Mouse (Mus musculus) hindlimb bud, embryonic 11.5 days (tissue): ENCODE measurements at regions not wholly inside any gene's neighbourhood (a gene's known extent, or its start where the extent isn't known, plus 50 kb on each side); places are given as distances from the start of the nearest gene placed in this dataset.

Experiments
- DNase-seq: peaks from one replicate; pipeline ENCODE4 v3.0.0-alpha.2; 2012; ENCODE audit warnings: low read depth, low spot score; ENCODE audit errors: extremely low spot score

DNA sequence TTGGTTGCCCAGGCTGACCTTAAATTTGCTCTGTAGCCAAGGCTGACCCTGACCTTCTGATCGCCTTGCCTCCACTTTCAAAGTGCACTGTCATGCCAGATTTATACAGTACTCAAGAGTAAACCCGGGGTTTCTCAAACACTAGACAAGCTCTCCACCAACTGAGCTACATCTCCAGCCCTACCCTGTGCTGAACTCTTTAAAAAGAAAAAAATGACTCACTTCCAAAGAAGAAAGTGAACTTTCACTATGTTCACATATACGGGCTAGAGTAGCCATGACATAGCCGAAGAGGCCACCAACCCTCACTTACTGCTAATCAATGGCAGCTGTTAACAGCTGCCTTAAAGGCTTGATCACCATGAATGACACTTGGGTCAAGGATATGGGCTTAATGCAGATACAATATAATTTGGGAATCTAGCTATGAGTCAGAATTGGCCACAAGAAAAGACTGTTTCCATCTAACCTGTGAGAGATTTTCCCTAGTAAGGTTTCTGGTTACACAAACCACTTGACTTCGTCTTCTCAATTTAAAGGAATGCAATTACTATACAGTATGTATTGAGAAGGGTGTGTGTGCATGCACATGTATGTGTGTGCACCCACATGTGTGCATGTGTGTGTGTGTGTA, 157.4 kb upstream of the Tgfbr2 start:
- DNase-seq = no peak

GRCm38 (mm10) chr9:116331406-116331805, 156.2 kb upstream of the Tgfbr2 start:
- no peak for DNase-seq

DNA sequence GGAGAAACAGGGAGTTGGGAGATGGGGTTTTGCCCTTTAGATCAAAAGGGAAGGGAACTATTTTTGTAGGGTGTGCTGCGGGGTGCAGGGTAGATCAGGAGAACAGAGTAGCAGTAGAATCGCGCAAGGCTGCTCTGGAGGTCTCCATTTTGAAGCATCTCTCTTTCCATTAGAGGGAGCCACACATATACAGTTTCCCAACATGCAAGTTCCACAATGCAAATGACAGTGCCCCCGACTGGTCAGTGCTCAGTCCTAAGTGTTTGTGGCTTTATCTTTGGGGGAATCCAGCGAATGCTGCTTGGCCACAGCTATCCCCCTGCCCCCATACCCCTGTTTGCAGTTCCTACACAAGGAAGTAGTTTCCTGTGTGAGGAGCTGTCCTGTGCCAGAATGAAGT, 155.6 kb upstream of the Tgfbr2 start:
- no peak for DNase-seq

DNA sequence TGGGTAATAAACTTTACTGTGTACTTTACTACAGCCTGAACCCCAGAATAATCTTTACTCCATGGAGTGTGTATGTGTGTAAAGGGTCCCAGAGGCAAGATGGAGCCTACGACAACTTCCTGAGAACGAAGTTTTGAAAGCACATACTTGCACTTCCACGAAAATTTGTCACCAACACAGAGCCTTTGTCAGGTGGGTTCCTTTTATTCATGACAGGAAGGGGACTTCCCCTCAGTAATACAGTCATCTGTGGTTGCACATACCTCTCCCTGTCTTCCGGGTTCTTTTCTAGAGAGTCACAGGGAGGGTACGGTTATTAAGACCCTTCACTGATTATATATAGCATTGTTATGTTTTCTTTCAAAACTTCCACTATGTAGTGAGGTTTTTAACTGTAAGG, 154.0 kb upstream of the Tgfbr2 start:
- DNase-seq = no peak

GRCm38 (mm10) chr9:116328201-116328600, 153.0 kb upstream of the Tgfbr2 start:
- no peak for DNase-seq

- DNase-seq = no peak
These were observed 151.9 kb upstream of the Tgfbr2 start for GRCm38 (mm10) chr9:116327080-116327479.

- no peak for DNase-seq
These were observed 149.8 kb upstream of the Tgfbr2 start for GRCm38 (mm10) chr9:116324971-116325370.

DNA sequence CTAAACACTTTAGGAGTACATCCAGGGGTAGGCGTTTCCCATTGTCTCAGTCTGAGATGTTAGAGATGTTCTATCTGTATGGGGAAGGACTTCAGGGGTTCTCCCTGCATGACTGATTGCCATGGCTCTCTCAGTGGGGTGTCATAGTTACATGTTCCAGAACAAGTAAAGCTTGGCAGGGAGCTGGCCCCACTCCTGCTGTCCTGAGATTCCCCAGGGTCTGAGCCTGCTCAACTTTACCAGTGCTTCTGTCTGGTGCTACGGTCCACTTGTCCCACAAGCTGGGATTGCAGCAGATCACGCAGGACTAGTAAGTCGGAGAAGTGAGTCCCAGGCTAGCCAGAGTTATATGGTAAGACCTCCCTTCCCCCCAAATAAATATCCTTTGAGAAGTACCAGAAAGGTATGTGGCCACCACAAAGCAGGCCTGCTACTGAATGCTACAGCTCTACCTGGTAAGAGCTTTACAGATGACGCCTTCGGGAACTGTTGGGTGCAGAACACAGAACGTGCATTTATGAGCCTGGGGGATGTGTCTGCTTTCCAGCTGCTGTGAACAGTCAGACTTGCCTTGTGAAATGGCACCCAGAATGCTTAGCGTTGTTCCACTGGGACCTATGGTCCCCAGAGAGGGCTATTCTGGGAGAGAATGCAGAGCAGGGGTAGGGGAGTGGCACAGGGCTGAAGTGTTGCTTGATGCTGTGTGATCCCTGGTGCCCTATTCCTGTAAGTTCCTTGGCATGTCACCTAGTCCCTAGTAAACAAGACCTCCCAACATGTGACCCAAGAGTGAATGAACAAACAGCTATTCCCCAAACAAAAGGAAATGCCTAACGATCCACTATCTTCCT, 148.9 kb upstream of the Tgfbr2 start:
- DNase-seq = no peak

DNA sequence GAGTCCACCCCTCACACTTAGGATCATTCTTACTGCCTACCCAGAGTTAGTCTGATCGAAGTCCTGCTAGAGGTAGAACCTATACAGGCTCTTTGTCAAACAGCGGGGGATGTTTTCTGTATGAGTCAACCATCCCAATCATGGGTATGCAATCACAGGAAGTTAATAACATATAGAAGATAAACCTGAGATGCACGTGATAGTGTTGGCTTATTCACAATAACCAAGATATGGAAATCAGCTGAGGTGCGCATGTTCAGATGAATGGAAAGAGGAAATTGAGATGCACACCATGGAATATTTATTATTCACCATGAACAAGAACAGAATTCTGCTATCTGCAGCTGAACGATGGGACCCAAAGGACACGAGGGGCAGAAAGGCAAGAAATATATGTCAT, 146.7 kb upstream of the Tgfbr2 start:
- DNase-seq = no peak

DNA sequence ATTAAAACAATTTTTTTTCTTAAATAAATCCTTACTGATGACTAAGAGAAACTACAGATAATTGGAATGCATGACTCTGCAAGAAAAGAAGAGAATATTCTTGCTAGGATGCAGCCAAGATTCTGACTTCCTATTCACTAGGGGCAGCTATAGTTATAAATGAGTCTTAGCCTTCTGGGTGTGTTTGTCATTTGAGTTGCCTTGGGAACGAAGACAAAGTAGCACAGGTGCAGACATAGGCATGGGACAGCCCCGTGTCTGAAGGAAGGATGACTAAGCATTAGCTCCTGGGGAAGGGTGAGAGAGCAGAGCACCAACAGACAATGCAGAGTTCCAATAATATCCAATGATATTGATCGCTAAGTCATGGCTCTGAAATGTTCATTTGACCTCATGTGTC, 144.3 kb upstream of the Tgfbr2 start:
- no peak for DNase-seq

GRCm38 (mm10) chr9:116316582-116317095, 141.5 kb upstream of the Tgfbr2 start:
- no peak for DNase-seq

DNA sequence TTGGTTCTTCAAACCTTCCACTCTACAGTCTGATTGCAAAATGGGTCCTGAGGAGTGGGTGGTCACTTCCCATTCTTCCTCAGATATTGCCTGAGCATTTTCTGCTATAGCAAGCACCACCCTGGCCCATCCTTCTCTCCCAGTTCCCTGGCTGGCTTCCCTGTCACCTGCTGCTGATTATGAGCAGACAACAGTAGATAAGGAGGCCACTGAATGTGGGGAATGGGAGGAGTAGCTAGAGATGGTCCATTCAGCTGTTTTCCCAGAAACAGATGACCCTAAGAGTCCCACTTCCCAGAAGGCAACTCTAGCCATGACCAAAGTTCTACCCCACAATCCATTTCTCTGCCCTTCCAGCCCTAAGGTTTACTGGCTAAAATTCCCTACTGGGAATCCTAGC, 139.6 kb upstream of the Tgfbr2 start:
- DNase-seq = no peak

GRCm38 (mm10) chr9:116313932-116314790, 139.0 kb upstream of the Tgfbr2 start:
- no peak for DNase-seq

DNA sequence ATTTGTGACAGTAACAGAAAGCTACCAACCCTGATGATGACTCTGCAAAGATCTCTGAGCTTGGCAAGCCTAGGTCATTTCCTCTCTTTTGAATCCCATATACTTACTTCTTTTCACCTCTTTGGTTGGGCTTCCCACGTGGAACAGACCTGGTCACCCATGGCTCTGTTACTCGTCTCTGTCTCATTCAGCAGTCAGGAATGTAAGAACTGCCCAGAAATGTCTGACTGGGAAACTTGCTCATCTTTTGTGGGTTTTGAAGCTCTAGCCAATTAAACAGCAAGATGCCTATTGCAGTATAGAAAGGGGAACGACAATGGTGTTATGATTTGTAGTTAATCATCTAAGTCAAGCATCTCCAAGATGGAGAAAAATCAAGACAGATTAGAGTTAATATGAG, 136.2 kb upstream of the Tgfbr2 start:
- DNase-seq = no peak

- no peak for DNase-seq
These were observed 126.4 kb upstream of the Tgfbr2 start for GRCm38 (mm10) chr9:116301602-116302001.

DNA sequence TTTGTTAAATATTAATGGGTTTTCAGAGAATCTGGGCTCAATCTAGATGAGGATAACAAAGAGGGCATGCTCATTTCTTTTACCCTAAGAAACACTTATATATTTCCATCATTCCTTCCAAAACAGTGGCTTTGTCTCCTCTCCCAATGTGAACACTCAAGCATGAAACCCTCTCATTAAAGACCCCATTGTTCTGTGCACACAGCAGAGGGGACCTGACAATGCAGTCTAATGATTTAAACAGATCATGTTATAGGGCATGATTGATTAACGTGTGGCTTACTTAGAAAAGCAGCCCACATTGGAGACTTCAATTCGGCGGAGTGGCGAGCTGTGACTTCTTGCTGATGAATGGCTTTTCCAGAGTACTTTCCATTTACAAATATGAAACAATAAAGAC, 123.6 kb upstream of the Tgfbr2 start:
- DNase-seq = no peak

GRCm38 (mm10) chr9:116296349-116296748, 121.2 kb upstream of the Tgfbr2 start:
- no peak for DNase-seq

DNA sequence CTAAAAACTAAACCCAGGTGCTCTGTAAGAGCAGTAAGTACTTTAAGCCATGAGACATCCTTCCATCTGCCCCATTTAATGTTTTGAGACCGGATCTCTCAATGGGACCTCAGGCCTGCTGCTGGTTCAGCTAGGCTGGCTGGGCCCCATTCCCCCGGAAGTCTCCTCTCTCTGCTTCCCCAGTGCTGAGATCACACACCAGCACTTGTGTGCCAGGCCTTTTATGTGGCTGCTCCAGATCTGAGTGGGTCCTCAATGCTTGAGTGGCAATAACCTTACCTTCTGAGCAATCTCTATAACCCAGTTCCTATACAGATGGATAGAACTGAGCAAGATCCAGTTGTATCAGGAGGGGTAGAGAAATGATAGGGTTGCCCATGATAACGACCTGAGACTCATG, 118.9 kb upstream of the Tgfbr2 start:
- DNase-seq = no peak

DNA sequence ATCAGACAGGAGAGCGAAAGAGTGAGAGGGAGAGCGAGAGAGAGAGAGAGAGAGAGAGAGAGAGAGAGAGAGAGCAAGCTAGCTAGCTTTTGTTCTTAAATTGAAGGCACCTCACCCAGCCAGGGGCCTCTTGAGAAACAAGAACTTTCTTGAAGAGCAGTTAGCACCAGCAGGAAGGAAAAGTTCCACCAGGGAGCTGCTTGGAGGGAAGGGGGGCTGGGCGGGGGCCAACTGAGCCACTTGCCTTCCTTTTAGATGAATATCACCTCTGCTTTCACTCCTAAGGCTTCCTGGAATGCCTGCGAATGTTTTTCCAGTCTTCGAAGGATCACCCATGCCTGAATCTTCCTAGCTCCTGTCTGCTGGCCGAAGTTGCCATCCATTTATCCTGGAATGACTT, 118.0 kb upstream of the Tgfbr2 start:
- DNase-seq = no peak

- DNase-seq = no peak
These were observed 116.5 kb upstream of the Tgfbr2 start for GRCm38 (mm10) chr9:116291624-116292023.

GRCm38 (mm10) chr9:116290896-116291295, 115.7 kb upstream of the Tgfbr2 start:
- no peak for DNase-seq
